Mouse (Mus musculus) neural tube, embryonic 13.5 days (tissue): ENCODE data around the gene Tmem217. TPM values are rescaled to one million over a fixed set of nuclear protein-coding genes. Genes with fewer than 3 reads are reported as not detected.
A peak's percentile ranks its signal among the peaks of the same experiment; 100 is the strongest.

Experiments used
- ATAC-seq: fragments of 200-750 bp; cut with Nextera tagmentation; 2 replicates; pipeline ENCODE4 v1.8.0; 2017; ENCODE audit warnings: low read depth, mild to moderate bottlenecking, moderate TSS enrichment, moderate library complexity
- H3K27ac ChIP-seq: fragments of 300-500 bp; sonication (generic); replicated peaks from 2 replicates; pipeline ENCODE4 v1.5.1; 2015; ENCODE audit warnings: moderate library complexity, mild to moderate bottlenecking, inconsistent platforms
- H3K27me3 ChIP-seq: fragments of 300-500 bp; sonication (generic); 2 replicates; pipeline ENCODE4 v1.6.1; 2015; ENCODE audit warnings: mild to moderate bottlenecking, inconsistent platforms
- H3K36me3 ChIP-seq: fragments of 300-500 bp; sonication (generic); 2 replicates; pipeline ENCODE4 v1.6.1; 2015; ENCODE audit warnings: mild to moderate bottlenecking, inconsistent platforms
- H3K4me1 ChIP-seq: fragments of 300-500 bp; sonication (generic); replicated peaks from 2 replicates; pipeline ENCODE4 v1.6.1; 2015; ENCODE audit warnings: inconsistent platforms
- H3K4me2 ChIP-seq: fragments of 300-500 bp; sonication (generic); 2 replicates; pipeline ENCODE4 v1.6.1; 2015; ENCODE audit warnings: inconsistent platforms, mild to moderate bottlenecking, moderate library complexity
- H3K4me3 ChIP-seq: fragments of 300-500 bp; sonication (generic); 2 replicates; pipeline ENCODE4 v1.5.1; 2015; ENCODE audit warnings: mild to moderate bottlenecking, inconsistent platforms
- H3K9ac ChIP-seq: fragments of 300-500 bp; sonication (generic); 2 replicates; pipeline ENCODE4 v1.6.1; 2015; ENCODE audit warnings: moderate library complexity, mild to moderate bottlenecking, inconsistent platforms
- H3K9me3 ChIP-seq: fragments of 300-500 bp; sonication (generic); 2 replicates; pipeline ENCODE4 v1.6.1; 2016; ENCODE audit warnings: inconsistent platforms
- WGBS: fragments of 180-500 bp; shearing (Covaris S2); methylation state at CpG from one replicate; pipeline ENCODE4 v1.1.7; 2015; 5-methylcytosine and 5-hydroxymethylcytosine counted together
- polyA plus RNA-seq: library from polyadenylated mRNA; unstranded; fragments of >200 nt; fragmentation: Nextera tagmentation; extraction: Ambion mirVana; gene quantifications from 2 replicates; pipeline ENCODE4 v1.2.1, GENCODE M21; 2015

Tmem217 gene
- polyA plus RNA-seq, 1 experiment from 2014 or later, result 1.9 TPM

GRCm38 (mm10) chr17:29579579-29580126 is 27.5 kb upstream of the Tmem217 start:
- Histone ChIP-seq H3K27ac (no peak overlapping the region), H3K9ac (no peak overlapping the region), H3K36me3 (peaks cover 78% of the 10 kb centered on the region), H3K4me2 (no peak overlapping the region), H3K4me3 (no peak overlapping the region), H3K9me3 (no peaks in the 10 kb centered on the region), H3K27me3 (no peaks in the 10 kb centered on the region), H3K4me1 (no peaks in the 10 kb centered on the region)
- WGBS, result 92% methylated on average over 4 of the region's 4 CpGs
- ATAC-seq, result no peak

GRCm38 (mm10) chr17:29569831-29570230 is 17.6 kb upstream of the Tmem217 start:
- Histone ChIP-seq H3K9me3 (no peaks in the 10 kb centered on the region), H3K9ac (no peak overlapping the region), H3K4me1 (peaks cover 11% of the 10 kb centered on the region; the same call in 1 of the 2 replicates), H3K4me2 (no peak overlapping the region), H3K4me3 (no peak overlapping the region), H3K27me3 (no peaks in the 10 kb centered on the region), H3K27ac (no peak overlapping the region), H3K36me3 (peaks cover 68% of the 10 kb centered on the region)
- 82% methylated on average over 6 of the region's 6 CpGs for WGBS
- no peak for ATAC-seq

DNA sequence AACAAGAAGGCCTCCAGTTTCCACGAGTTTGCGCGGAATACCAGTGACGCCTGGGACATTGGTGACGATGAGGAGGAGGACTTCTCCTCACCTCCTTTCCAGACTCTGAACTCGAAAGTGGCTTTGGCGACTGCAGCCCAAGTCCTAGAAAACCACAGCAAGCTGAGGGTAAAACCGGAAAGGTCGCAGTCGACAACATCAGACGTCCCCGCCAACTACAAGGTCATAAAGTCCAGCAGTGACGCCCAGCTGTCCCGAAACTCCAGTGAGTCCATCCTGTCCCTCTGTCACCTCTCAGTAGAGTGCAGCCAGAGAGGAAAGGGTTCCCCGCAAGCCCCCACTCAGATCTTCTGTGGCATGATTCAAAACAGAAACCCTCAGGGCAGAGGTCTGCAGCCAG is 16.2 kb upstream of the Tmem217 start:
- Histone ChIP-seq H3K4me1 (peaks cover 11% of the 10 kb centered on the region; the same call in 1 of the 2 replicates), H3K9me3 (no peaks in the 10 kb centered on the region), H3K27ac (no peak overlapping the region), H3K27me3 (no peaks in the 10 kb centered on the region), H3K4me2 (no peak overlapping the region), H3K36me3 (peaks cover 65% of the 10 kb centered on the region), H3K9ac (no peak overlapping the region), H3K4me3 (no peak overlapping the region)
- 90% methylated on average over 15 of the region's 15 CpGs for WGBS
- no peak for ATAC-seq

DNA sequence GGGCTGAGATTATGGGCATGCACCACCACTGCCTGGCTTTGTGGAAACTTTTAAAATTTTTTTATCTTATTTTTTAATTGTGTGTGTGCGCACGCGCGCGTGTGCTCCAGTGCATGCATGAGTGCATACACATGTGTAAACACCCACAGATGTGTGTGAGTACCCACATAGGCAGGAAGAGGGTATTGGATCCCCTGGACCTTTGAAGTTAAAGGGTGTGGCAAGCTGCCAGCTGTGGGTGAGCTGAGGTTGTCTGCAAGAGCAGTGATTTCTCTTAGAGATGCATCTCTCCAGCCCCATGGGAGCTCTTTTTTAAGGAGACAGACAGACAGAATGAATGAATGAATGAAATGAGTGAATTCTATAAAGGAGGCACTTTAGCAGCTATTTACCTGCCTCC is 13.3 kb upstream of the Tmem217 start:
- Histone ChIP-seq H3K27ac (no peak overlapping the region), H3K4me3 (no peak overlapping the region), H3K4me1 (peaks cover 11% of the 10 kb centered on the region; the same call in 1 of the 2 replicates), H3K4me2 (no peak overlapping the region), H3K27me3 (no peaks in the 10 kb centered on the region), H3K9me3 (no peaks in the 10 kb centered on the region), H3K9ac (no peak overlapping the region), H3K36me3 (peaks cover 36% of the 10 kb centered on the region)
- WGBS, result 98% methylated on average over 5 of the region's 5 CpGs
- ATAC-seq, result no peak

DNA sequence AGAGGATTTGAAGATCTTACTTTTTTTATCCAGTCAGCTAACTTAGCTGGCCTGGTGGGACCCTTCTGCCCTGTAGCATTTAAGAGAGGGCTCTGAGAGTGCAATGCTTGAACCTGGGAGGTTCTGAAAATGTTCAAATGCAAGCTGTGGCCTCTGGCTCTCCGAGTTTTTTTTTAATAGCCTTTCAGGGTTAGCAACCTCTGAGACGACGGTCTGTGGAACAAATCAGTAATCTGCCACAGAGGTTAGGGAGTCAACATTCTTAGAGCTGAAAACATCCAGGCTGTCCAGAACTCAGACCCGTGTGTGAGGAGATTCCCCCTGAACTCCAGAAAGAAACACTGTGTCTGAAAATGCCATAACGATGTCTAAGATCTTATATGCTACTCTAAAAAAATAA is 6.3 kb upstream of the Tmem217 start:
- WGBS, result 75% methylated on average over 5 of the region's 5 CpGs
- Histone ChIP-seq H3K9me3 (0 out of 2 replicates have a peak, but pooled peaks cover 4% of the 10 kb centered on the region), H3K27ac (no peak overlapping the region), H3K36me3 (peaks cover 7% of the 10 kb centered on the region), H3K4me1 (no peaks in the 10 kb centered on the region), H3K4me3 (no peak overlapping the region), H3K9ac (no peak overlapping the region), H3K27me3 (no peaks in the 10 kb centered on the region), H3K4me2 (no peak overlapping the region)
- ATAC-seq, result no peak

GRCm38 (mm10) chr17:29556893-29557292 is 4.7 kb upstream of the Tmem217 start:
- H3K4me2 ChIP-seq, result no peak overlapping the region
- no peak for ATAC-seq

GRCm38 (mm10) chr17:29556456-29556855 is 4.3 kb upstream of the Tmem217 start:
- no peak overlapping the region for H3K4me3 ChIP-seq
- H3K4me2 ChIP-seq, result no peak overlapping the region
- H3K9me3 ChIP-seq, result 0 out of 2 replicates have a peak, but pooled peaks cover 4% of the 10 kb centered on the region
- 89% methylated on average over 10 of the region's 10 CpGs for WGBS
- no peak for ATAC-seq
- H3K27ac ChIP-seq, result no peak overlapping the region
- H3K9ac ChIP-seq, result no peak overlapping the region
- H3K4me1 ChIP-seq, result peaks cover 8% of the 10 kb centered on the region; the same call in 1 of the 2 replicates
- H3K27me3 ChIP-seq, result no peaks in the 10 kb centered on the region
- H3K36me3 ChIP-seq, result peaks cover 7% of the 10 kb centered on the region

More at GRCm38 (mm10) chr17:29556893-29557292, 4.7 kb upstream of the Tmem217 start:
- Histone ChIP-seq H3K4me3 (no peak overlapping the region), H3K4me1 (0 out of 2 replicates have a peak, but pooled peaks cover 4% of the 10 kb centered on the region), H3K27ac (no peak overlapping the region), H3K9me3 (0 out of 2 replicates have a peak, but pooled peaks cover 4% of the 10 kb centered on the region), H3K36me3 (peaks cover 7% of the 10 kb centered on the region), H3K9ac (no peak overlapping the region), H3K27me3 (no peaks in the 10 kb centered on the region)
- WGBS, result 91% methylated on average over 7 of the region's 7 CpGs

- H3K27ac ChIP-seq, result no peak overlapping the region
- no peaks in the 10 kb centered on the region for H3K27me3 ChIP-seq
- no peaks in the 10 kb centered on the region for H3K9me3 ChIP-seq
- no peaks in the 10 kb centered on the region for H3K36me3 ChIP-seq
- no peak overlapping the region for H3K4me2 ChIP-seq
- no peak for ATAC-seq
- H3K9ac ChIP-seq, result no peak overlapping the region
- H3K4me1 ChIP-seq, result peaks cover 24% of the 10 kb centered on the region
- H3K4me3 ChIP-seq, result no peak overlapping the region
Observed at GRCm38 (mm10) chr17:29554176-29554575, 2.0 kb upstream of the Tmem217 start.

DNA sequence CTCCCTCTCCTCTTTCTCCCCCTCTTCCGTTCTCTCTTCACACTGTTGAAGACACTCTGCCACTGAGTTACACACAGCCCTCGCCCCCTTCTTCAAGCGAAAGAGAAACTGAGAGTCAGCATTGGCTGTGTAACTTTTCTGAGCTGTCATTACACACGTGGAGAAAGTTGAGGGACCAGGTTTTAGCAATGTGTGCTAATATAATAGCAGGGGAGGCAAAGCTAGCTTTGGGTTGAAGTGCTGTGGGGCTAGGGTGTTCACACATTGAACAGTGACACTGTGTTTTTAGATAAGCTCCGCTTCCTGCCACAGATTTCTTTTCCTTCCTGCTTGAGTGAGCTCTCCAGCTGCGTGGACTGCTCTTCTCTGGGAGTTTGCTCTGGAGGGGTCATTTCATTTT is 1.2 kb downstream of the Tmem217 start:
- no peaks in the 10 kb centered on the region for H3K9me3 ChIP-seq
- H3K4me2 ChIP-seq, result peak overlapping the region; percentile 98
- H3K4me1 ChIP-seq, result peaks cover 24% of the 10 kb centered on the region
- H3K9ac ChIP-seq, result peak overlapping the region; percentile 97; the same call in 1 of the 2 replicates
- ATAC-seq, result no peak
- H3K36me3 ChIP-seq, result no peaks in the 10 kb centered on the region
- H3K27me3 ChIP-seq, result no peaks in the 10 kb centered on the region; the same call in 1 of the 2 replicates
- H3K27ac ChIP-seq, result no peak overlapping the region
- peak overlapping the region; percentile 95 for H3K4me3 ChIP-seq
- WGBS, result 65% methylated on average over 6 of the region's 6 CpGs

DNA sequence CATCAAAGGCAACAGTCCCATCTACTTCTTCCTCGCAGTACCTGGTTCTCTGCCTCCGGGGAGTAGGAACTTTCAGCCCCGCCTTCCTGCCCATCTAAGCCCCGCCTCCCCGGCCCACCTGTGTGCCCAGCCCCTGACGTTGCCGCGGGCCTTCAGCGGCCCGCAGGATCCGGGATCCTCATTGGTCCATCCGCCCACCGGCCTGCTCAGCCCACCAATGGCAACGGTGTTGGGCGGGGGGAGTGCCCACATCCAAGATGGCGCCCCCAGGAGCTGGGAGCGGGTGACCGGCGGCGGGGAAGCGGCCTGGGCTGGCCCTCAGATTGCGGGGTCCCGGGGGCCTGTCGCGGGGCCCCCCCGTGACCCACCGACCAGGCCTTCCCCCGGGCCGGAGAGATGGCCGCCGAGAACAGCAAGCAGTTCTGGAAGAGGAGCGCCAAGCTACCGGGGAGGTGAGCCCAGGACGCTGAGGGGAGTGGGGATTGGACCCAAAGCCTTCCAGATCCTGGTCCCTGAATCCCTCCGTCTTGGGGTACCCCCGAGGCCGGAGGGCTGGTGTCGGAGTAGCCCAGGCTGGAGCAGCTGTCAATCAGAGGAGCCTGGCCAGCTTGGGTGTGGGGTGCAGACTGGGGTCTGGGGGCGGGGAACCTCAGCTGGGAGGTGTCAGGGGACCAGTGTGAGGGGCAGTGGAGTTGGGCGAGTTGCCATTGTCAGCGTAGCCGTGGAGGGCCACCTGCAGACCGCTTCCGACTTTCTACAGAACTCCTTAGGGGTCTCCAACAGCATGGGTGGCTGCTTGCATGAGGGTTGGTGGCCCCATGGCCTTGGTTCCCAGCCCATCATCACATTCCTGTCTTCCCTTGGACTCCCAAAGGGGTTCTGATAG is 2.4 kb downstream of the Tmem217 start, which contains the start of the genes Gm17657 and Tbc1d22b:
Gm17657 (minus strand) TSS at position 96 of the 886 bp plus-strand sequence.
Tbc1d22b (plus strand) TSS at position 243 of the 886 bp plus-strand sequence.
- Histone ChIP-seq H3K9ac (peak within 1 kb of the TSS; percentile 97), H3K36me3 (no peaks in the 10 kb centered on the region), H3K9me3 (no peaks in the 10 kb centered on the region), H3K27me3 (no peaks in the 10 kb centered on the region; the same call in 1 of the 2 replicates), H3K4me3 (peak within 1 kb of the TSS; percentile 95), H3K4me1 (peaks cover 24% of the 10 kb centered on the region), H3K27ac (peak within 1 kb of the TSS; percentile 52; the same call in 1 of the 2 replicates), H3K4me2 (peak within 1 kb of the TSS; percentile 98)
- WGBS, result under 1% methylated on average over 44 of the region's 44 CpGs
- ATAC-seq, result peak; percentile 98

DNA sequence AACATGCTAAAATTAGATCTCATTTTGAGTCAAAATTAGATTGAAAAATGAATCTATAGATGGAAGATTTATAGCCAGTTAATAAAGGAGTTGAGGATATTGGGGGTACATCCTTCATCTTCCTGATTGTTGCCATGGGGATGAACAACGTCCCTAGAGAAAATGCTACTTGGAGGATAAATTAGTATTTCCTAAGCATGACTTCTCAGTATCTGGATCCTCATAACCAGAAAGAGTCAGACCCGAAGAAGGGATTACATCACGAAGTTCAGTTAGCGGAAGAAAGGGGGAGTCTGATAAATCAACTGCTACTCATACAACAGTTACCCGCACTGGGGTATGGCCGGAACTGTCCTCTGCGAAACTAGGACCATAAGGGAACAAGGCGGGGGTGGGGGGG is 3.2 kb downstream of the Tmem217 start:
- ATAC-seq, result no peak; the same call in 1 of the 2 replicates
- Histone ChIP-seq H3K27me3 (no peaks in the 10 kb centered on the region; the same call in 1 of the 2 replicates), H3K36me3 (no peaks in the 10 kb centered on the region), H3K9ac (no peak overlapping the region), H3K4me2 (peak overlapping the region; percentile 98), H3K4me1 (peaks cover 24% of the 10 kb centered on the region), H3K4me3 (no peak overlapping the region), H3K9me3 (no peaks in the 10 kb centered on the region), H3K27ac (no peak overlapping the region)
- 58% methylated on average over 8 of the region's 8 CpGs for WGBS

DNA sequence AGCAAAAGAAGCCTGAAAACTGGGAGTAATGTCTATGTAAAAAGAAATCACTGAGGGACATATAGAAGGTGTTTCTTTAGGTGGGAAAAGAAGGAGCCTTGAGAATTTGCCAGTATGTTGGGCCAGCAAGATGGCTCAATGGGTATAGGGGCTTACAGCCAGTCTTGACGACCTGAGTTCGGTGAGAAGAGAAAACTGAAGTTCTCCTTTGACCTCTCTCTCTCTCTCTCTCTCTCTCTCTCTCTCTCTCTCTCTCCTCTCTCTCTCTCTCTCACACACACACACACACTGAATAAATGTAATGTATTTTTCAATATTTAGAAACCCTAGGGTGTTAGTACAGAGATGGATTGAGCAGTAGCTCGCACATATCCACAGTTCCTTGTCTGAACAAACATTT is 3.7 kb downstream of the Tmem217 start:
- Histone ChIP-seq H3K4me3 (no peak overlapping the region), H3K4me2 (no peak overlapping the region), H3K27ac (no peak overlapping the region), H3K36me3 (no peaks in the 10 kb centered on the region), H3K9ac (no peak overlapping the region), H3K27me3 (no peaks in the 10 kb centered on the region; the same call in 1 of the 2 replicates), H3K4me1 (peaks cover 24% of the 10 kb centered on the region), H3K9me3 (no peaks in the 10 kb centered on the region)
- WGBS, result 65% methylated on average over 3 of the region's 3 CpGs
- ATAC-seq, result no peak
